Mouse (Mus musculus): ENCODE data around the gene Slc23a2. TPM values are rescaled to one million over a fixed set of nuclear protein-coding genes. Genes with fewer than 3 reads are reported as not detected.

Gene Slc23a2
- polyA plus RNA-seq, 2 experiments = 1.6 to 2.3 TPM

DNA sequence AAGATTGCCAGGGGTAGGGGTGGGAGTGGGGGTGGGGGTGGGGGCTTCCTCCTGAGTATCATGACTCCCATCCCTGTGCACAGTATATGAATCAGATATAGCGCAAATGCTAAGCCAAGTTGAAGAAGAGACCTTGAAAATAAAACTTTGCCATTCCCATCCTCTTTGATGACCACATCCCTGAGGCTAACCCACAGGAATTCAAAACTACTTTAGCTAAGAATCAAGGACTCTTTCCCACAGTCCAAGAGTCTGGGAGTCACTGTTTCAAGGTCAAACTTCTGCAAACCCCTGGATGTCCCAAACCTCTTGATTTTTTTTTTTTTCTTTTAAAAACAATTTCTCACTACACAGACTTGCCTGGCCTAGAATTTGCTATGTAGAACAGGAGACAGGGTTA, 18.7 kb upstream of the Slc23a2 start:
- Histone ChIP-seq H3K9ac (replicated peaks) (no peak overlapping the region), H3K27me3 (ENCODE audit: control insufficient read depth, insufficient read depth, low read length) (no peaks in the 10 kb centered on the region), H3K27ac (no peak overlapping the region), H3K9me3 (ENCODE audit: control insufficient read depth, low read length) (no peaks in the 10 kb centered on the region), H3K36me3 (replicated peaks; ENCODE audit: control insufficient read depth, insufficient read depth, low read depth) (no peaks in the 10 kb centered on the region), H3K4me1 (replicated peaks; ENCODE audit: control insufficient read depth in 2 of 2, insufficient read depth in 2 of 2, low read length in 1 of 2) (no peaks in the 10 kb centered on the region), H3K4me2 (ENCODE audit: low read depth) (no peak overlapping the region), H3K4me3 (ENCODE audit: insufficient read depth in 1 of 2, low read depth in 2 of 2, low read length in 2 of 2) (no peak overlapping the region)
- DNase-seq (ENCODE audit: low read depth in 3 of 3, low spot score in 3 of 3) (no peak), ATAC-seq (ENCODE audit: insufficient read depth) (no peak)
- TF ChIP-seq EP300 (IDR thresholded peaks at IDR 0.05; ENCODE audit: low read depth) (no peak), CTCF (IDR thresholded peaks at IDR 0.05; ENCODE audit: low read depth) (no peak)
- 85% methylated on average over 1 of the region's 1 CpGs for WGBS (ENCODE audit: insufficient replicate concordance)

DNA sequence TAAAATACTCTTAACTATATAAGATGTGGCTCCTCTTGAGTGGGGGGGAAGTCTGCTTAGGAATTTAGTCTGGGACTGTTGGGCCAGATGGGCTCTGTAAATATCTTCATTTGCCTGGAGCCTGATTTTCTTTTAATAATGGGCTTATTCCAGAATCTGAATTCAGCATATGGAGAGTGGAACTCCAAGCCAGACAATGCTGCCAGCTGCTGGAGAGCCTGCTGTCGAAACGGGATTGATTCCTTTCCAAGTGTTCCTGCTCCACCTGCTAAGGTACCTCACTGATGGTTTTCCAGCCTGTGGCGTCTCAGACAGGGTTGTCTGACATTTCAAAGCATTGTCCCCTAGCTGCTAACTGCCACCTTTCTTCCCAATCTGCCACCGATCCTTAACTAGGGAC, 12.6 kb upstream of the Slc23a2 start:
- Histone ChIP-seq H3K9me3 (ENCODE audit: control insufficient read depth, low read length) (no peaks in the 10 kb centered on the region), H3K9ac (replicated peaks) (no peak overlapping the region), H3K36me3 (replicated peaks; ENCODE audit: control insufficient read depth, insufficient read depth, low read depth) (no peaks in the 10 kb centered on the region), H3K4me2 (ENCODE audit: low read depth) (no peak overlapping the region), H3K27ac (no peak overlapping the region), H3K27me3 (ENCODE audit: control insufficient read depth, insufficient read depth, low read length) (no peaks in the 10 kb centered on the region), H3K4me1 (replicated peaks; ENCODE audit: control insufficient read depth in 2 of 2, insufficient read depth in 2 of 2, low read length in 1 of 2) (no peaks in the 10 kb centered on the region), H3K4me3 (ENCODE audit: insufficient read depth in 1 of 2, low read depth in 2 of 2, low read length in 2 of 2) (no peak overlapping the region)
- DNase-seq (ENCODE audit: low read depth in 3 of 3, low spot score in 3 of 3) (no peak), ATAC-seq (ENCODE audit: insufficient read depth) (no peak)
- WGBS (ENCODE audit: insufficient replicate concordance) = 52% methylated on average over 4 of the region's 4 CpGs
- no peak for TF ChIP-seq CTCF (IDR thresholded peaks at IDR 0.05; ENCODE audit: low read depth)
- TF ChIP-seq EP300 (IDR thresholded peaks at IDR 0.05; ENCODE audit: low read depth) = no peak

DNA sequence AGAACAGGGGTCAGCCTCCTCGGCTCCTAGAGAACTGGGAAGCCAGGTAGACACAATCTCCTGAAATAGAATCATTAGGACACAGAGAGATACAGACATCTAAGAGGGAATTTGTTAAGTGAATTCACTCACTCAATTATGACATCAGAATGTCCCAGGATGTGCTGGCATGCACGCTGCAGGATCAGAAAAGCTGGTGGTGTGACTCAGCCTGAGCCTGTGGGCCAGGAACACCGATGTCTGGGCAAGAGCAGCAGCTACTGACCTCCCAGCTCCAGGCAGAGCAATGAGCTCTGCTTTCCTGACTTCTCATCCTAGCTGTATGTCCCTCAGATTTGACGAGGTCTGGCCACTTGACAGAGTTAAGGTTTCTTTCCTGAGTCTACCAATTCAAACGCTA, 7.8 kb upstream of the Slc23a2 start:
- Histone ChIP-seq H3K4me2 (ENCODE audit: low read depth) (no peak overlapping the region), H3K9ac (replicated peaks) (no peak overlapping the region), H3K36me3 (replicated peaks; ENCODE audit: control insufficient read depth, insufficient read depth, low read depth) (no peaks in the 10 kb centered on the region), H3K9me3 (ENCODE audit: control insufficient read depth, low read length) (no peaks in the 10 kb centered on the region), H3K27me3 (ENCODE audit: control insufficient read depth, insufficient read depth, low read length) (no peaks in the 10 kb centered on the region), H3K4me3 (ENCODE audit: insufficient read depth in 1 of 2, low read depth in 2 of 2, low read length in 2 of 2) (no peak overlapping the region), H3K4me1 (replicated peaks; ENCODE audit: control insufficient read depth in 2 of 2, insufficient read depth in 2 of 2, low read length in 1 of 2) (0 out of 4 replicates have a peak, but pooled peaks cover 0 to 2% of the 10 kb centered on the region in 2 experiments), H3K27ac (no peak overlapping the region)
- WGBS (ENCODE audit: insufficient replicate concordance) = 39% methylated on average over 5 of the region's 5 CpGs
- no peak for ATAC-seq (ENCODE audit: insufficient read depth)
- no peak for TF ChIP-seq CTCF (IDR thresholded peaks at IDR 0.05; ENCODE audit: low read depth)
- no peak for TF ChIP-seq EP300 (IDR thresholded peaks at IDR 0.05; ENCODE audit: low read depth)
- DNase-seq (ENCODE audit: low read depth in 3 of 3, low spot score in 3 of 3) = no peak

DNA sequence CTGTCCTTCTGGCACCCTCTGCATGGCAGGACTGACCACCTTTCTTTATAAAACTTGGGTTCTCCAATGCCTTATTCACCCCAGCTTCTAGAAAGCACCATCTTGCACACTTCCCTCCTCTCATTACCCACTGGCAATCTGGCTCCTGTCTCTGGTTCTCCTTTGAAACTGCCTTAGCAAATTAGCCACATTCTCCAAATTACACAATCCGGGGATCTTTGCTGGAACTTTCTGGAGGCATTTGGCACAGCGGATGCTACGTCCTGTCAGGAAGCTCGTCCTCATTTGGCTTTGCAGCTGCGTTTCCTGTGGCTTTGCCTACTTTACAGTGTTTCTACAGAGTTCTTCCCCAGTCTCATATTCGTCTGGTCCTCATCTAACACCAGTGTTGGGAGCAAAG, 6.7 kb upstream of the Slc23a2 start:
- H3K36me3 ChIP-seq (replicated peaks; ENCODE audit: control insufficient read depth, insufficient read depth, low read depth) = no peaks in the 10 kb centered on the region
- no peaks in the 10 kb centered on the region for H3K9me3 ChIP-seq (ENCODE audit: control insufficient read depth, low read length)
- no peak for DNase-seq (ENCODE audit: low read depth in 3 of 3, low spot score in 3 of 3)
- no peak overlapping the region for H3K4me2 ChIP-seq (ENCODE audit: low read depth)
- H3K4me3 ChIP-seq (ENCODE audit: insufficient read depth in 1 of 2, low read depth in 2 of 2, low read length in 2 of 2) = no peak overlapping the region
- H3K9ac ChIP-seq (replicated peaks) = no peak overlapping the region
- H3K27ac ChIP-seq = no peak overlapping the region
- WGBS (ENCODE audit: insufficient replicate concordance) = 15% methylated on average over 6 of the region's 6 CpGs
- no peak for ATAC-seq (ENCODE audit: insufficient read depth)
- TF ChIP-seq EP300 (IDR thresholded peaks at IDR 0.05; ENCODE audit: low read depth) = no peak
- TF ChIP-seq CTCF (IDR thresholded peaks at IDR 0.05; ENCODE audit: low read depth) = no peak
- H3K27me3 ChIP-seq (ENCODE audit: control insufficient read depth, insufficient read depth, low read length) = peaks cover under 1% of the 10 kb centered on the region; the same call in 1 of the 2 replicates
- H3K4me1 ChIP-seq (replicated peaks; ENCODE audit: control insufficient read depth in 2 of 2, insufficient read depth in 2 of 2, low read length in 1 of 2) = peaks cover 0 to 9% of the 10 kb centered on the region in 2 experiments; a peak in 2 of 4 replicates

DNA sequence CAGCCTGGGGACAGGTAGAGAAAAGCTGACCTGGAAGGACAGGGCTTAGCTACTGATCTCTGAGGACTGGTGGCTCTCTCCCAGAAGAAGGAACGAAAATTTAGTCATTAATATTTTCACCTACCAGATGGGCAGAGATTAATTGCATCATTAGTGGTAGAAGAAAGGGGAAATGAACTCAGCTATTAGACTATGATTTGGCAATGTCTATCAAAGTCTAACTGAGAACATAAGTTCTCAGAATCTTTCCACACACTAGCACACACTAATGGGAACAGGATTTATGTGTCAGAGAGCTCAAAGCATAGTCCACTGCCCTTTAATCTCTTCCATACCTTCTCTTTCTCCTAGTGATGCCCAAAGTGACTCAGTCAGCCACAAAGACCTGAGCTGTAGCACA, 6.0 kb upstream of the Slc23a2 start:
- 41% methylated on average over 1 of the region's 1 CpGs for WGBS (ENCODE audit: insufficient replicate concordance)

More for the DNA sequence above, 6.0 kb upstream of the Slc23a2 start:
- no peaks in the 10 kb centered on the region for H3K9me3 ChIP-seq (ENCODE audit: control insufficient read depth, low read length)
- ATAC-seq (ENCODE audit: insufficient read depth) = no peak
- no peak overlapping the region for H3K4me2 ChIP-seq (ENCODE audit: low read depth)
- H3K36me3 ChIP-seq (replicated peaks; ENCODE audit: control insufficient read depth, insufficient read depth, low read depth) = no peaks in the 10 kb centered on the region
- no peak overlapping the region for H3K27ac ChIP-seq
- H3K4me1 ChIP-seq (replicated peaks; ENCODE audit: control insufficient read depth in 2 of 2, insufficient read depth in 2 of 2, low read length in 1 of 2) = peaks cover 0 to 9% of the 10 kb centered on the region in 2 experiments; a peak in 2 of 4 replicates
- no peak for TF ChIP-seq EP300 (IDR thresholded peaks at IDR 0.05; ENCODE audit: low read depth)
- TF ChIP-seq CTCF (IDR thresholded peaks at IDR 0.05; ENCODE audit: low read depth) = no peak
- H3K4me3 ChIP-seq (ENCODE audit: insufficient read depth in 1 of 2, low read depth in 2 of 2, low read length in 2 of 2) = no peak overlapping the region
- no peak for DNase-seq (ENCODE audit: low read depth in 3 of 3, low spot score in 3 of 3)
- peaks cover 4% of the 10 kb centered on the region; the same call in 1 of the 2 replicates for H3K27me3 ChIP-seq (ENCODE audit: control insufficient read depth, insufficient read depth, low read length)
- H3K9ac ChIP-seq (replicated peaks) = no peak overlapping the region

All from liver, embryonic 14.5 days (tissue).